Mouse (Mus musculus) heart, postnatal 0 days (tissue): ENCODE results near the gene Efnb2.

Experiments
- CTCF ChIP-seq: IDR thresholded peaks from 2 replicates; pipeline ENCODE4 v1.5.1; 2016; ENCODE audit warnings: antibody characterized with exemption, control low read depth, low read depth
- EP300 ChIP-seq: IDR thresholded peaks from 2 replicates; pipeline ENCODE4 v1.6.1; 2016; ENCODE audit warnings: antibody characterized with exemption, low read depth

GRCm38 (mm10) chr8:8620536-8620935 lies 40.5 kb downstream of the Efnb2 start:
- no peak for TF ChIP-seq CTCF
- no peak for TF ChIP-seq EP300
